Mouse (Mus musculus) retina, embryonic 14.5 days (tissue): ENCODE data around the gene Hoxa9.

Experiments
- DNase-seq: peaks from one replicate; pipeline ENCODE4 v3.0.0-alpha.2; 2015; ENCODE audit warnings: low spot score

Gene Hoxa9

GRCm38 (mm10) chr6:52203371-52204049 is 27.4 kb downstream of the Hoxa9 start:
- no peak for DNase-seq

GRCm38 (mm10) chr6:52203121-52203370 is 27.8 kb downstream of the Hoxa9 start:
- no peak for DNase-seq

- DNase-seq, result no peak
Observed at GRCm38 (mm10) chr6:52202362-52203120, 28.3 kb downstream of the Hoxa9 start.

GRCm38 (mm10) chr6:52201269-52201668 is 29.6 kb downstream of the Hoxa9 start:
- no peak for DNase-seq

GRCm38 (mm10) chr6:52200751-52201250 is 30.1 kb downstream of the Hoxa9 start:
- no peak for DNase-seq

GRCm38 (mm10) chr6:52200073-52200750 is 30.7 kb downstream of the Hoxa9 start:
- DNase-seq, result no peak

- DNase-seq, result peak; percentile 65
Observed at GRCm38 (mm10) chr6:52197271-52197670, 33.6 kb downstream of the Hoxa9 start.

GRCm38 (mm10) chr6:52196811-52197210 is 34.1 kb downstream of the Hoxa9 start:
- DNase-seq, result no peak

GRCm38 (mm10) chr6:52194690-52195089 is 36.2 kb downstream of the Hoxa9 start:
- DNase-seq, result no peak

GRCm38 (mm10) chr6:52191860-52192550 is 38.9 kb downstream of the Hoxa9 start:
- DNase-seq, result peak; percentile 78

- no peak for DNase-seq
Observed at GRCm38 (mm10) chr6:52190906-52191810, 39.7 kb downstream of the Hoxa9 start, which contains the start of gene Hoxa4. Gene Hoxa4, minus strand, starts transcription at chr6:52191753.

GRCm38 (mm10) chr6:52190410-52190809 is 40.5 kb downstream of the Hoxa9 start:
- DNase-seq, result no peak

- DNase-seq, result no peak
Observed at GRCm38 (mm10) chr6:52189909-52190308, 41.0 kb downstream of the Hoxa9 start.

- no peak for DNase-seq
Observed at GRCm38 (mm10) chr6:52189172-52189591, 41.7 kb downstream of the Hoxa9 start.

- DNase-seq, result no peak
Observed at GRCm38 (mm10) chr6:52186500-52186899, 44.4 kb downstream of the Hoxa9 start.

GRCm38 (mm10) chr6:52185834-52186233 is 45.1 kb downstream of the Hoxa9 start:
- no peak for DNase-seq

- DNase-seq, result no peak
Observed at GRCm38 (mm10) chr6:52185222-52185621, 45.7 kb downstream of the Hoxa9 start.

- no peak for DNase-seq
Observed at GRCm38 (mm10) chr6:52184668-52185067, 46.2 kb downstream of the Hoxa9 start.

GRCm38 (mm10) chr6:52183311-52184080 is 47.4 kb downstream of the Hoxa9 start:
- DNase-seq, result no peak

GRCm38 (mm10) chr6:52182793-52183192 is 48.1 kb downstream of the Hoxa9 start:
- no peak for DNase-seq
